In the genomic region with DNA sequence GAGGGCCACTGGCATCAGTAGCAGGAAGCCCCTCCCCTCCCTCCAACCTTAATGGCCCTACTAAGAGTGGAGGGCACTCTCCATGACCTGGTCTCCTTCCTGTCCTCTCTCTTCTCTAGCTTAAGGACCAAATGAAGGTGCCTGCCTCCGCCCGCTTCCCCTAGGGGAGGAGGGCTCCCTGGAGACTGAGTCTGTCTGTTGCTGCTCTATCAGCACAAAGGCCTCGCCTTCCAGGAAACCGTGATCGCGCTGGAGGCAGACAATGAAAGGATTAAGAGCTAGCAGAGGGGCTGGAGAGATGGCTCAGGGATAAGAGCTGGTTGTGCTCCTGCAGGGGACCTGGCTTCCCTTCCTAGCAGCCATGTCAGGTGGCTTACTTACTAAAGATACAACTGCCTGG, we compare ENCODE assay signal across 20 mouse cellular contexts. TPM values are rescaled to one million over a fixed set of nuclear protein-coding genes. Genes with fewer than 3 reads are reported as not detected.
DNase-seq lines count a peak whose midpoint lies in the region; ATAC-seq and TF ChIP-seq lines count a peak whose summit lies in the region.
"Had no signal": no experiment of that assay in that cellular context is flagged by ENCODE, and none has a peak within 500 bp of the region (broad histone marks: within the 10 kb centered on the region; RNA-seq: fewer than 3 reads in every experiment).

No protein-coding gene starts in this region.

- H3K4me3 ChIP-seq in forebrain, embryonic 10.5 days: no peak overlapping the region
- H3K4me3 ChIP-seq in forebrain, embryonic 11.5 days (ENCODE audit: low read depth, low read length): no peak overlapping the region
- H3K4me3 ChIP-seq in ES-Bruce4 (ENCODE audit: low read depth, low read length): no peak overlapping the region
- no peak overlapping the region for H3K4me3 ChIP-seq in midbrain, embryonic 14.5 days (replicated peaks; ENCODE audit: low read depth, low read length)
- H3K4me3 ChIP-seq: erythroblast, embryonic 14.5 days had no signal

- peaks cover 100% of the 10 kb centered on the region for H3K36me3 ChIP-seq in forebrain, embryonic 10.5 days (replicated peaks)
- H3K36me3 ChIP-seq in forebrain, embryonic 11.5 days (ENCODE audit: control insufficient read depth, insufficient read depth, low read length): peaks cover 30% of the 10 kb centered on the region; the same call in 1 of the 2 replicates
- H3K36me3 ChIP-seq in ES-Bruce4 (ENCODE audit: control insufficient read depth, insufficient read depth, low read length, poor library complexity, severe bottlenecking): peaks cover 62% of the 10 kb centered on the region
- H3K36me3 ChIP-seq in midbrain, embryonic 14.5 days (ENCODE audit: control insufficient read depth, insufficient read depth, low read length): peaks cover 95% of the 10 kb centered on the region

- no peak overlapping the region for H3K4me2 ChIP-seq in forebrain, embryonic 11.5 days (ENCODE audit: low read depth, low read length, severe bottlenecking)
- no peak overlapping the region for H3K4me2 ChIP-seq in midbrain, embryonic 14.5 days (ENCODE audit: low read length)
- H3K4me2 ChIP-seq: hindbrain, embryonic 14.5 days; lung, embryonic 14.5 days had no signal

- H3K27ac ChIP-seq in forebrain, embryonic 10.5 days: peak overlapping the region; percentile 13; the same call in 1 of the 2 replicates
- no peak overlapping the region for H3K27ac ChIP-seq in forebrain, embryonic 11.5 days (ENCODE audit: low read depth, low read length)
- peak overlapping the region; percentile 12 for H3K27ac ChIP-seq in ES-Bruce4 (ENCODE audit: insufficient read depth, low read length)
- peak overlapping the region; percentile 49 for H3K27ac ChIP-seq in midbrain, embryonic 14.5 days (replicated peaks; ENCODE audit: low read depth, low read length)
- H3K27ac ChIP-seq: hindbrain, embryonic 14.5 days had no signal

- no peak for ATAC-seq in forebrain, embryonic 11.5 days (replicated peaks; ENCODE audit: low FRiP score)
- ATAC-seq in midbrain, embryonic 14.5 days (ENCODE audit: low FRiP score, low TSS enrichment): no peak
- ATAC-seq: intestine, embryonic 16.5 days; Patski had no signal

- no peak for DNase-seq in forebrain, embryonic 10.5 days (ENCODE audit: extremely low spot score, low spot score)
- no peak for DNase-seq in forebrain, embryonic 11.5 days (ENCODE audit: low spot score)
- peak; percentile 27 for DNase-seq in c-Kit-positive CD71-positive TER-119-negative erythroid progenitor cells, embryonic 14.5 days (ENCODE audit: low read depth)
- peak; percentile 64 for DNase-seq in midbrain, embryonic 14.5 days
- DNase-seq in adrenal gland, postnatal 10 days: no peak
- no peak for DNase-seq in adipocyte (ENCODE audit: low spot score)
- DNase-seq in spleen, postnatal 36 days (ENCODE audit: low spot score in 2 of 2): no peak
- DNase-seq: cerebellum, adult 11-12 months; cerebellum, postnatal 36 days; gastrocnemius, postnatal 14 days; lung, embryonic 14.5 days; lung, postnatal 4 days; right cerebral cortex, postnatal 4 days; thymus, postnatal 4 days had no signal

- TF ChIP-seq EP300 in ES-Bruce4 (IDR thresholded peaks at IDR 0.05; ENCODE audit: insufficient read depth, low read depth, low read length): 0 out of 2 replicates have a peak, but pooled peaks have one; percentile 26

- TF ChIP-seq POLR2A in ES-Bruce4 (IDR thresholded peaks at IDR 0.05; ENCODE audit: insufficient read depth, low read length): no peak

- no peaks in the 10 kb centered on the region for H3K9me3 ChIP-seq in forebrain, embryonic 10.5 days
- no peaks in the 10 kb centered on the region for H3K9me3 ChIP-seq in forebrain, embryonic 11.5 days (ENCODE audit: control insufficient read depth, low read length)
- H3K9me3 ChIP-seq in ES-Bruce4 (replicated peaks; ENCODE audit: control insufficient read depth, insufficient read depth, low read length, poor library complexity, severe bottlenecking): no peaks in the 10 kb centered on the region
- H3K9me3 ChIP-seq in midbrain, embryonic 14.5 days (ENCODE audit: control insufficient read depth, low read length): no peaks in the 10 kb centered on the region

- no peak for TF ChIP-seq CTCF in ES-Bruce4 (IDR thresholded peaks at IDR 0.05; ENCODE audit: low read depth, low read length)

- no peaks in the 10 kb centered on the region for H3K27me3 ChIP-seq in forebrain, embryonic 10.5 days (ENCODE audit: poor library complexity, severe bottlenecking)
- H3K27me3 ChIP-seq in forebrain, embryonic 11.5 days (ENCODE audit: control insufficient read depth, insufficient read depth, low read length): no peaks in the 10 kb centered on the region
- H3K27me3 ChIP-seq in ES-Bruce4 (ENCODE audit: control insufficient read depth, insufficient read depth, low read length, poor library complexity, severe bottlenecking): no peaks in the 10 kb centered on the region
- no peaks in the 10 kb centered on the region for H3K27me3 ChIP-seq in midbrain, embryonic 14.5 days (ENCODE audit: control insufficient read depth, insufficient read depth, low read length)
- H3K27me3 ChIP-seq: CH12.LX, Patski had no signal

- H3K9ac ChIP-seq in forebrain, embryonic 11.5 days (ENCODE audit: low read length): no peak overlapping the region
- H3K9ac ChIP-seq in ES-Bruce4 (ENCODE audit: low read depth, poor library complexity, severe bottlenecking): no peak overlapping the region
- no peak overlapping the region for H3K9ac ChIP-seq in midbrain, embryonic 14.5 days (replicated peaks; ENCODE audit: low read length)
- H3K9ac ChIP-seq: hindbrain, embryonic 14.5 days; lung, embryonic 14.5 days had no signal

- 18% methylated on average over 6 of the region's 6 CpGs for WGBS in forebrain, embryonic 10.5 days
- WGBS in forebrain, embryonic 11.5 days: 11% methylated on average over 6 of the region's 6 CpGs
- 7% methylated on average over 6 of the region's 6 CpGs for WGBS in midbrain, embryonic 14.5 days

- H3K4me1 ChIP-seq in forebrain, embryonic 10.5 days: peaks cover 11% of the 10 kb centered on the region
- H3K4me1 ChIP-seq in forebrain, embryonic 11.5 days (replicated peaks; ENCODE audit: control insufficient read depth, insufficient read depth, low read length): no peaks in the 10 kb centered on the region
- peaks cover 2% of the 10 kb centered on the region for H3K4me1 ChIP-seq in ES-Bruce4 (ENCODE audit: control insufficient read depth, insufficient read depth, low read length)
- no peaks in the 10 kb centered on the region for H3K4me1 ChIP-seq in midbrain, embryonic 14.5 days (ENCODE audit: control insufficient read depth, insufficient read depth, low read length)

RNA-seq across cellular contexts. Expression of gene Acly, which starts 26.5 kb away (rescaled TPM):
- 287 and 294 TPM in 2 replicates for polyA plus RNA-seq in forebrain, embryonic 10.5 days (2016; fragmentation: Nextera tagmentation; extraction: Ambion mirVana)
- polyA plus RNA-seq in forebrain, embryonic 11.5 days (2014; fragmentation: Nextera tagmentation; extraction: Ambion mirVana): 294 TPM in 2 replicates
- polyA plus RNA-seq in ES-Bruce4 (2011; ENCODE audit: insufficient read depth, insufficient read length, low read depth, missing spikeins): 225 and 232 TPM in 2 replicates
- 161 and 219 TPM in 2 replicates for polyA plus RNA-seq in midbrain, embryonic 14.5 days (2014; fragmentation: Nextera tagmentation; extraction: Ambion mirVana)
- total RNA-seq in adrenal gland, postnatal 10 days (2021): 100 to 1,000 TPM; 380 to 552 TPM

RNA-seq across cellular contexts. Expression of gene Klhl11, which starts 28.8 kb away (rescaled TPM):
- 8.2 and 10.0 TPM in 2 replicates for polyA plus RNA-seq in forebrain, embryonic 10.5 days (2016; fragmentation: Nextera tagmentation; extraction: Ambion mirVana)
- polyA plus RNA-seq in forebrain, embryonic 11.5 days (2014; fragmentation: Nextera tagmentation; extraction: Ambion mirVana): 15.5 and 15.7 TPM in 2 replicates
- polyA plus RNA-seq in ES-Bruce4 (2011; ENCODE audit: insufficient read depth, insufficient read length, low read depth, missing spikeins): 18.4 and 19.6 TPM in 2 replicates
- polyA plus RNA-seq in midbrain, embryonic 14.5 days (2014; fragmentation: Nextera tagmentation; extraction: Ambion mirVana): 17.6 and 18.8 TPM in 2 replicates
- 10 to 100 TPM; 35.0 to 36.3 TPM for total RNA-seq in adrenal gland, postnatal 10 days (2021)

RNA-seq across cellular contexts. Expression of gene Ttc25, which starts 44.1 kb away (rescaled TPM):
- polyA plus RNA-seq in forebrain, embryonic 10.5 days (2016; fragmentation: Nextera tagmentation; extraction: Ambion mirVana): 1.4 and 1.5 TPM in 2 replicates
- polyA plus RNA-seq in forebrain, embryonic 11.5 days (2014; fragmentation: Nextera tagmentation; extraction: Ambion mirVana): 1.3 and 1.9 TPM in 2 replicates
- polyA plus RNA-seq in ES-Bruce4 (2011; ENCODE audit: insufficient read depth, insufficient read length, low read depth, missing spikeins): 2.5 and 3.4 TPM in 2 replicates
- 1.9 and 2.5 TPM in 2 replicates for polyA plus RNA-seq in midbrain, embryonic 14.5 days (2014; fragmentation: Nextera tagmentation; extraction: Ambion mirVana)
- 1 to 10 TPM; 1.4 to 1.6 TPM for total RNA-seq in adrenal gland, postnatal 10 days (2021)
- polyA plus RNA-seq: erythroblast, embryonic 14.5 days had no signal

RNA-seq across cellular contexts. Expression of gene Klhl10, which starts 59.6 kb away (rescaled TPM):
- polyA plus RNA-seq in forebrain, embryonic 10.5 days (2016; fragmentation: Nextera tagmentation; extraction: Ambion mirVana): 0.51 and 0.76 TPM in 2 replicates
- 0.41 and 0.85 TPM in 2 replicates for polyA plus RNA-seq in forebrain, embryonic 11.5 days (2014; fragmentation: Nextera tagmentation; extraction: Ambion mirVana)
- 0.84 and 0.90 TPM in 2 replicates for polyA plus RNA-seq in ES-Bruce4 (2011; ENCODE audit: insufficient read depth, insufficient read length, low read depth, missing spikeins)
- polyA plus RNA-seq in midbrain, embryonic 14.5 days (2014; fragmentation: Nextera tagmentation; extraction: Ambion mirVana): 0.55 and 0.82 TPM in 2 replicates
- 1 to 10 TPM in 1 of 2 experiments, under 1 TPM in 1; 0.81 to 2.1 TPM for total RNA-seq in adrenal gland, postnatal 10 days (2021)
- polyA plus RNA-seq: erythroblast, embryonic 14.5 days had no signal

RNA-seq across cellular contexts. Expression of gene Nt5c3b, which starts 59.7 kb away (rescaled TPM):
- polyA plus RNA-seq in forebrain, embryonic 10.5 days (2016; fragmentation: Nextera tagmentation; extraction: Ambion mirVana): 122 and 125 TPM in 2 replicates
- polyA plus RNA-seq in forebrain, embryonic 11.5 days (2014; fragmentation: Nextera tagmentation; extraction: Ambion mirVana): 104 and 115 TPM in 2 replicates
- 37.3 and 44.6 TPM in 2 replicates for polyA plus RNA-seq in ES-Bruce4 (2011; ENCODE audit: insufficient read depth, insufficient read length, low read depth, missing spikeins)
- 84.9 and 100 TPM in 2 replicates for polyA plus RNA-seq in midbrain, embryonic 14.5 days (2014; fragmentation: Nextera tagmentation; extraction: Ambion mirVana)
- 10 to 100 TPM; 42.6 to 54.8 TPM for total RNA-seq in adrenal gland, postnatal 10 days (2021)

Comparison
In these comparisons a context has a peak if more than half of its experiments do, and no peak if none do; other contexts are left out.
1. DNase-seq: peak in c-Kit-positive CD71-positive TER-119-negative erythroid progenitor cells, embryonic 14.5 days (single experiment) and midbrain, embryonic 14.5 days (single experiment); none in forebrain, embryonic 10.5 days (single experiment), forebrain, embryonic 11.5 days (single experiment), adrenal gland, postnatal 10 days (single experiment), adipocyte (single experiment) and spleen, postnatal 36 days (0 of 2).